Mouse (Mus musculus): ENCODE data around the gene Fyn. TPM values are rescaled to one million over a fixed set of nuclear protein-coding genes. Genes with fewer than 3 reads are reported as not detected.

Fyn gene
- polyA plus RNA-seq, 1 experiment from 2014 or later = 42.7 TPM

GRCm38 (mm10) chr10:39509937-39510336 is 141.3 kb downstream of the Fyn start:
- no peak for DNase-seq (ENCODE audit: low spot score)
- 88% methylated on average over 8 of the region's 8 CpGs for WGBS

GRCm38 (mm10) chr10:39512631-39513314 is 144.1 kb downstream of the Fyn start:
- 89% methylated on average over 14 of the region's 14 CpGs for WGBS
- DNase-seq (ENCODE audit: low spot score) = no peak
- Histone ChIP-seq H3K27me3 (ENCODE audit: control insufficient read depth, insufficient read depth, low read length) (no peaks in the 10 kb centered on the region), H3K4me1 (replicated peaks; ENCODE audit: control insufficient read depth, insufficient read depth, low read length) (peaks cover 3% of the 10 kb centered on the region; the same call in 1 of the 2 replicates), H3K4me3 (ENCODE audit: low read depth, low read length) (no peak overlapping the region), H3K27ac (ENCODE audit: low read depth, low read length) (no peak overlapping the region), H3K4me2 (ENCODE audit: low read depth, low read length, severe bottlenecking) (no peak overlapping the region), H3K36me3 (ENCODE audit: control insufficient read depth, insufficient read depth, low read length) (peaks cover 5% of the 10 kb centered on the region; the same call in 1 of the 2 replicates), H3K9ac (ENCODE audit: low read length) (no peak overlapping the region), H3K9me3 (ENCODE audit: control insufficient read depth, low read length) (no peaks in the 10 kb centered on the region; the same call in 1 of the 2 replicates)
- ATAC-seq (replicated peaks; ENCODE audit: low FRiP score) = no peak

More at GRCm38 (mm10) chr10:39509937-39510336, 141.3 kb downstream of the Fyn start:
- Histone ChIP-seq H3K4me2 (ENCODE audit: low read depth, low read length, severe bottlenecking) (no peak overlapping the region), H3K9me3 (ENCODE audit: control insufficient read depth, low read length) (no peaks in the 10 kb centered on the region), H3K9ac (ENCODE audit: low read length) (no peak overlapping the region), H3K27ac (ENCODE audit: low read depth, low read length) (no peak overlapping the region), H3K4me1 (replicated peaks; ENCODE audit: control insufficient read depth, insufficient read depth, low read length) (peaks cover 10% of the 10 kb centered on the region; the same call in 1 of the 2 replicates), H3K4me3 (ENCODE audit: low read depth, low read length) (no peak overlapping the region), H3K36me3 (ENCODE audit: control insufficient read depth, insufficient read depth, low read length) (no peaks in the 10 kb centered on the region; the same call in 1 of the 2 replicates), H3K27me3 (ENCODE audit: control insufficient read depth, insufficient read depth, low read length) (no peaks in the 10 kb centered on the region)
- no peak for ATAC-seq (replicated peaks; ENCODE audit: low FRiP score)

GRCm38 (mm10) chr10:39514916-39515315 is 146.3 kb downstream of the Fyn start:
- Histone ChIP-seq H3K4me1 (replicated peaks; ENCODE audit: control insufficient read depth, insufficient read depth, low read length) (peaks cover 5% of the 10 kb centered on the region; the same call in 1 of the 2 replicates), H3K9ac (ENCODE audit: low read length) (no peak overlapping the region), H3K4me3 (ENCODE audit: low read depth, low read length) (no peak overlapping the region), H3K4me2 (ENCODE audit: low read depth, low read length, severe bottlenecking) (no peak overlapping the region), H3K27me3 (ENCODE audit: control insufficient read depth, insufficient read depth, low read length) (no peaks in the 10 kb centered on the region), H3K36me3 (ENCODE audit: control insufficient read depth, insufficient read depth, low read length) (peaks cover 5% of the 10 kb centered on the region; the same call in 1 of the 2 replicates), H3K27ac (ENCODE audit: low read depth, low read length) (no peak overlapping the region), H3K9me3 (ENCODE audit: control insufficient read depth, low read length) (no peaks in the 10 kb centered on the region; the same call in 1 of the 2 replicates)
- ATAC-seq (replicated peaks; ENCODE audit: low FRiP score) (no peak), DNase-seq (ENCODE audit: low spot score) (no peak)
- 93% methylated on average over 8 of the region's 8 CpGs for WGBS

GRCm38 (mm10) chr10:39516541-39517133 is 148.0 kb downstream of the Fyn start:
- DNase-seq (ENCODE audit: low spot score) = no peak
- H3K9ac ChIP-seq (ENCODE audit: low read length) = no peak overlapping the region
- 89% methylated on average over 6 of the region's 6 CpGs for WGBS
- peaks cover 5% of the 10 kb centered on the region; the same call in 1 of the 2 replicates for H3K36me3 ChIP-seq (ENCODE audit: control insufficient read depth, insufficient read depth, low read length)
- H3K4me1 ChIP-seq (replicated peaks; ENCODE audit: control insufficient read depth, insufficient read depth, low read length) = peaks cover 1% of the 10 kb centered on the region; the same call in 1 of the 2 replicates
- no peaks in the 10 kb centered on the region for H3K27me3 ChIP-seq (ENCODE audit: control insufficient read depth, insufficient read depth, low read length)
- no peak overlapping the region for H3K4me3 ChIP-seq (ENCODE audit: low read depth, low read length)
- no peak overlapping the region for H3K4me2 ChIP-seq (ENCODE audit: low read depth, low read length, severe bottlenecking)
- ATAC-seq (replicated peaks; ENCODE audit: low FRiP score) = no peak
- H3K9me3 ChIP-seq (ENCODE audit: control insufficient read depth, low read length) = no peaks in the 10 kb centered on the region; the same call in 1 of the 2 replicates
- no peak overlapping the region for H3K27ac ChIP-seq (ENCODE audit: low read depth, low read length)

GRCm38 (mm10) chr10:39517375-39517774 is 148.7 kb downstream of the Fyn start:
- H3K27ac ChIP-seq (ENCODE audit: low read depth, low read length) = peak overlapping the region; percentile 13; the same call in 1 of the 2 replicates
- no peaks in the 10 kb centered on the region; the same call in 1 of the 2 replicates for H3K9me3 ChIP-seq (ENCODE audit: control insufficient read depth, low read length)
- peaks cover 5% of the 10 kb centered on the region; the same call in 1 of the 2 replicates for H3K36me3 ChIP-seq (ENCODE audit: control insufficient read depth, insufficient read depth, low read length)
- WGBS = 58% methylated on average over 9 of the region's 9 CpGs
- peaks cover 1% of the 10 kb centered on the region; the same call in 1 of the 2 replicates for H3K4me1 ChIP-seq (replicated peaks; ENCODE audit: control insufficient read depth, insufficient read depth, low read length)
- DNase-seq (ENCODE audit: low spot score) (no peak), ATAC-seq (replicated peaks; ENCODE audit: low FRiP score) (no peak)
- H3K4me2 ChIP-seq (ENCODE audit: low read depth, low read length, severe bottlenecking) = no peak overlapping the region
- H3K4me3 ChIP-seq (ENCODE audit: low read depth, low read length) = no peak overlapping the region
- no peaks in the 10 kb centered on the region for H3K27me3 ChIP-seq (ENCODE audit: control insufficient read depth, insufficient read depth, low read length)
- no peak overlapping the region for H3K9ac ChIP-seq (ENCODE audit: low read length)

- no peaks in the 10 kb centered on the region for H3K27me3 ChIP-seq (ENCODE audit: control insufficient read depth, insufficient read depth, low read length)
- ATAC-seq (replicated peaks; ENCODE audit: low FRiP score) = 0 out of 2 replicates have a peak, but pooled peaks have one; percentile 10
- WGBS = 72% methylated on average over 8 of the region's 8 CpGs
- no peak for DNase-seq (ENCODE audit: low spot score)
- H3K4me3 ChIP-seq (ENCODE audit: low read depth, low read length) = no peak overlapping the region
- peaks cover 5% of the 10 kb centered on the region; the same call in 1 of the 2 replicates for H3K36me3 ChIP-seq (ENCODE audit: control insufficient read depth, insufficient read depth, low read length)
- no peak overlapping the region for H3K9ac ChIP-seq (ENCODE audit: low read length)
- H3K4me1 ChIP-seq (replicated peaks; ENCODE audit: control insufficient read depth, insufficient read depth, low read length) = peaks cover 1% of the 10 kb centered on the region; the same call in 1 of the 2 replicates
- no peaks in the 10 kb centered on the region; the same call in 1 of the 2 replicates for H3K9me3 ChIP-seq (ENCODE audit: control insufficient read depth, low read length)
- no peak overlapping the region for H3K4me2 ChIP-seq (ENCODE audit: low read depth, low read length, severe bottlenecking)
- H3K27ac ChIP-seq (ENCODE audit: low read depth, low read length) = no peak overlapping the region
These were observed 149.6 kb downstream of the Fyn start for GRCm38 (mm10) chr10:39518232-39518631.

GRCm38 (mm10) chr10:39518859-39519258 is 150.2 kb downstream of the Fyn start:
- DNase-seq (ENCODE audit: low spot score) (no peak), ATAC-seq (replicated peaks; ENCODE audit: low FRiP score) (no peak)
- Histone ChIP-seq H3K4me1 (replicated peaks; ENCODE audit: control insufficient read depth, insufficient read depth, low read length) (peaks cover 1% of the 10 kb centered on the region; the same call in 1 of the 2 replicates), H3K9ac (ENCODE audit: low read length) (no peak overlapping the region), H3K4me2 (ENCODE audit: low read depth, low read length, severe bottlenecking) (no peak overlapping the region), H3K9me3 (ENCODE audit: control insufficient read depth, low read length) (no peaks in the 10 kb centered on the region; the same call in 1 of the 2 replicates), H3K4me3 (ENCODE audit: low read depth, low read length) (no peak overlapping the region), H3K27me3 (ENCODE audit: control insufficient read depth, insufficient read depth, low read length) (no peaks in the 10 kb centered on the region), H3K36me3 (ENCODE audit: control insufficient read depth, insufficient read depth, low read length) (peaks cover 5% of the 10 kb centered on the region; the same call in 1 of the 2 replicates), H3K27ac (ENCODE audit: low read depth, low read length) (no peak overlapping the region)
- 74% methylated on average over 3 of the region's 3 CpGs for WGBS

GRCm38 (mm10) chr10:39520123-39520989 is 151.7 kb downstream of the Fyn start:
- Histone ChIP-seq H3K27ac (ENCODE audit: low read depth, low read length) (no peak overlapping the region), H3K27me3 (ENCODE audit: control insufficient read depth, insufficient read depth, low read length) (no peaks in the 10 kb centered on the region), H3K4me3 (ENCODE audit: low read depth, low read length) (no peak overlapping the region), H3K9ac (ENCODE audit: low read length) (no peak overlapping the region), H3K36me3 (ENCODE audit: control insufficient read depth, insufficient read depth, low read length) (peaks cover 5% of the 10 kb centered on the region; the same call in 1 of the 2 replicates), H3K4me1 (replicated peaks; ENCODE audit: control insufficient read depth, insufficient read depth, low read length) (peaks cover 1% of the 10 kb centered on the region; the same call in 1 of the 2 replicates), H3K9me3 (ENCODE audit: control insufficient read depth, low read length) (no peaks in the 10 kb centered on the region; the same call in 1 of the 2 replicates), H3K4me2 (ENCODE audit: low read depth, low read length, severe bottlenecking) (no peak overlapping the region)
- 57% methylated on average over 9 of the region's 9 CpGs for WGBS
- ATAC-seq (replicated peaks; ENCODE audit: low FRiP score) = peak; percentile 64
- DNase-seq (ENCODE audit: low spot score) = no peak

All from forebrain, embryonic 11.5 days (tissue).